Mouse (Mus musculus): ENCODE measurements around the gene Btg1-ps1. TPM values are rescaled to one million over a fixed set of nuclear protein-coding genes. Genes with fewer than 3 reads are reported as not detected.
"Not testable (repeated sequence)": the region's sequence is repeated elsewhere in the genome, so short reads cannot be mapped to it uniquely, and the experiment has no call there.

Btg1-ps1 gene
- polyA plus RNA-seq (2014; fragmentation: Nextera tagmentation; extraction: Ambion mirVana) = not detected in 2 replicates

- H3K27me3 ChIP-seq (ENCODE audit: control insufficient read depth, insufficient read depth, low read length); H3K27ac ChIP-seq (ENCODE audit: low read depth, low read length); H3K4me1 ChIP-seq (ENCODE audit: control insufficient read depth, insufficient read depth, low read length); H3K9me3 ChIP-seq (ENCODE audit: control insufficient read depth, low read length); ATAC-seq (ENCODE audit: insufficient read depth, low FRiP score, low TSS enrichment); DNase-seq (ENCODE audit: low spot score); H3K4me3 ChIP-seq (ENCODE audit: low read depth, low read length); H3K4me2 ChIP-seq (ENCODE audit: low read depth); H3K36me3 ChIP-seq (ENCODE audit: control insufficient read depth, insufficient read depth, low read length); H3K9ac ChIP-seq (ENCODE audit: low read length): not testable (repeated sequence)
These were observed at the start of gene Btg1-ps1 for GRCm38 (mm10) chrX:38018597-38018996. Btg1-ps1 (minus strand) TSS chrX:38018815.

GRCm38 (mm10) chrX:38066175-38066574 is 47.6 kb upstream of the Btg1-ps1 start, which contains the start of gene Rhox10:
Rhox10 (plus strand) TSS chrX:38066475.
- no peaks in the 10 kb centered on the region for H3K4me1 ChIP-seq (ENCODE audit: control insufficient read depth, insufficient read depth, low read length)

GRCm38 (mm10) chrX:38061544-38061943 is 42.9 kb upstream of the Btg1-ps1 start:
- no peak for DNase-seq (ENCODE audit: low spot score)
- no peak for ATAC-seq (ENCODE audit: insufficient read depth, low FRiP score, low TSS enrichment)
- no peaks in the 10 kb centered on the region for H3K9me3 ChIP-seq (ENCODE audit: control insufficient read depth, low read length)
- WGBS = 0% methylated on average over 1 of the region's 1 CpGs
- no peak overlapping the region for H3K4me3 ChIP-seq (ENCODE audit: low read depth, low read length)
- no peak overlapping the region for H3K4me2 ChIP-seq (ENCODE audit: low read depth)
- no peak overlapping the region for H3K27ac ChIP-seq (ENCODE audit: low read depth, low read length)
- no peaks in the 10 kb centered on the region for H3K4me1 ChIP-seq (ENCODE audit: control insufficient read depth, insufficient read depth, low read length)
- no peaks in the 10 kb centered on the region for H3K36me3 ChIP-seq (ENCODE audit: control insufficient read depth, insufficient read depth, low read length)
- no peak overlapping the region for H3K9ac ChIP-seq (ENCODE audit: low read length)
- H3K27me3 ChIP-seq (ENCODE audit: control insufficient read depth, insufficient read depth, low read length) = no peaks in the 10 kb centered on the region

More at GRCm38 (mm10) chrX:38066175-38066574, 47.6 kb upstream of the Btg1-ps1 start, which contains the start of gene Rhox10:
- no peak within 1 kb of the TSS for H3K4me2 ChIP-seq (ENCODE audit: low read depth)
- no peak for ATAC-seq (ENCODE audit: insufficient read depth, low FRiP score, low TSS enrichment)
- H3K36me3 ChIP-seq (ENCODE audit: control insufficient read depth, insufficient read depth, low read length) = no peaks in the 10 kb centered on the region
- no peak within 1 kb of the TSS for H3K4me3 ChIP-seq (ENCODE audit: low read depth, low read length)
- no peak within 1 kb of the TSS for H3K27ac ChIP-seq (ENCODE audit: low read depth, low read length)
- no peaks in the 10 kb centered on the region for H3K9me3 ChIP-seq (ENCODE audit: control insufficient read depth, low read length)
- no peak for DNase-seq (ENCODE audit: low spot score)
- H3K27me3 ChIP-seq (ENCODE audit: control insufficient read depth, insufficient read depth, low read length) = no peaks in the 10 kb centered on the region
- 90% methylated on average over 11 of the region's 11 CpGs for WGBS
- H3K9ac ChIP-seq (ENCODE audit: low read length) = no peak within 1 kb of the TSS

- not testable (repeated sequence) for H3K36me3 ChIP-seq (ENCODE audit: control insufficient read depth, insufficient read depth, low read length); DNase-seq (ENCODE audit: low spot score); ATAC-seq (ENCODE audit: insufficient read depth, low FRiP score, low TSS enrichment); H3K27me3 ChIP-seq (ENCODE audit: control insufficient read depth, insufficient read depth, low read length); H3K9me3 ChIP-seq (ENCODE audit: control insufficient read depth, low read length); H3K4me1 ChIP-seq (ENCODE audit: control insufficient read depth, insufficient read depth, low read length); H3K4me2 ChIP-seq (ENCODE audit: low read depth); H3K4me3 ChIP-seq (ENCODE audit: low read depth, low read length); H3K9ac ChIP-seq (ENCODE audit: low read length); H3K27ac ChIP-seq (ENCODE audit: low read depth, low read length)
These were observed 24.4 kb upstream of the Btg1-ps1 start, which contains the start of gene Btg1-ps2 for GRCm38 (mm10) chrX:38043014-38043413. Btg1-ps2 (minus strand) TSS chrX:38043114.

- WGBS = 93% methylated on average over 5 of the region's 5 CpGs
- Histone ChIP-seq H3K9ac (ENCODE audit: low read length) (no peak overlapping the region), H3K4me2 (ENCODE audit: low read depth) (no peak overlapping the region), H3K36me3 (ENCODE audit: control insufficient read depth, insufficient read depth, low read length) (no peaks in the 10 kb centered on the region), H3K4me1 (ENCODE audit: control insufficient read depth, insufficient read depth, low read length) (no peaks in the 10 kb centered on the region), H3K27me3 (ENCODE audit: control insufficient read depth, insufficient read depth, low read length) (no peaks in the 10 kb centered on the region), H3K4me3 (ENCODE audit: low read depth, low read length) (no peak overlapping the region), H3K9me3 (ENCODE audit: control insufficient read depth, low read length) (no peaks in the 10 kb centered on the region), H3K27ac (ENCODE audit: low read depth, low read length) (no peak overlapping the region)
- DNase-seq (ENCODE audit: low spot score) (no peak), ATAC-seq (ENCODE audit: insufficient read depth, low FRiP score, low TSS enrichment) (no peak)
These were observed 21.1 kb upstream of the Btg1-ps1 start for GRCm38 (mm10) chrX:38039666-38040065.

GRCm38 (mm10) chrX:38033841-38034240 is 15.2 kb upstream of the Btg1-ps1 start:
- H3K27me3 ChIP-seq (ENCODE audit: control insufficient read depth, insufficient read depth, low read length) = no peaks in the 10 kb centered on the region

GRCm38 (mm10) chrX:38008756-38009155 is 9.9 kb downstream of the Btg1-ps1 start:
- Histone ChIP-seq H3K4me3 (ENCODE audit: low read depth, low read length) (no peak overlapping the region), H3K9ac (ENCODE audit: low read length) (no peak overlapping the region), H3K4me1 (ENCODE audit: control insufficient read depth, insufficient read depth, low read length) (no peaks in the 10 kb centered on the region), H3K27ac (ENCODE audit: low read depth, low read length) (no peak overlapping the region), H3K9me3 (ENCODE audit: control insufficient read depth, low read length) (no peaks in the 10 kb centered on the region), H3K36me3 (ENCODE audit: control insufficient read depth, insufficient read depth, low read length) (no peaks in the 10 kb centered on the region), H3K27me3 (ENCODE audit: control insufficient read depth, insufficient read depth, low read length) (no peaks in the 10 kb centered on the region), H3K4me2 (ENCODE audit: low read depth) (no peak overlapping the region)
- DNase-seq (ENCODE audit: low spot score) (no peak), ATAC-seq (ENCODE audit: insufficient read depth, low FRiP score, low TSS enrichment) (no peak)
- WGBS = 88% methylated on average over 2 of the region's 2 CpGs

More at GRCm38 (mm10) chrX:38033841-38034240, 15.2 kb upstream of the Btg1-ps1 start:
- no peaks in the 10 kb centered on the region for H3K9me3 ChIP-seq (ENCODE audit: control insufficient read depth, low read length)
- DNase-seq (ENCODE audit: low spot score) = no peak
- H3K4me2 ChIP-seq (ENCODE audit: low read depth) = no peak overlapping the region
- no peak for ATAC-seq (ENCODE audit: insufficient read depth, low FRiP score, low TSS enrichment)
- no peaks in the 10 kb centered on the region for H3K4me1 ChIP-seq (ENCODE audit: control insufficient read depth, insufficient read depth, low read length)
- H3K4me3 ChIP-seq (ENCODE audit: low read depth, low read length) = no peak overlapping the region
- H3K27ac ChIP-seq (ENCODE audit: low read depth, low read length) = no peak overlapping the region
- WGBS = 53% methylated on average over 2 of the region's 2 CpGs
- H3K36me3 ChIP-seq (ENCODE audit: control insufficient read depth, insufficient read depth, low read length) = no peaks in the 10 kb centered on the region
- no peak overlapping the region for H3K9ac ChIP-seq (ENCODE audit: low read length)

Other genes with a start within 250 kb of the Btg1-ps1 start
- gene Rhox5, start 214.0 kb downstream of the Btg1-ps1 start, polyA plus RNA-seq (2014; fragmentation: Nextera tagmentation; extraction: Ambion mirVana) = 0.42 and 0.76 TPM in 2 replicates
- gene Rhox6, start 191.9 kb downstream of the Btg1-ps1 start, polyA plus RNA-seq (2014; fragmentation: Nextera tagmentation; extraction: Ambion mirVana) = not detected in 2 replicates
- not detected in 2 replicates for gene Rhox7a, start 187.1 kb downstream of the Btg1-ps1 start, polyA plus RNA-seq (2014; fragmentation: Nextera tagmentation; extraction: Ambion mirVana)
- not detected in 2 replicates for gene Rhox8, start 139.9 kb downstream of the Btg1-ps1 start, polyA plus RNA-seq (2014; fragmentation: Nextera tagmentation; extraction: Ambion mirVana)
- not detected in 2 replicates for gene Rhox7b, start 121.6 kb downstream of the Btg1-ps1 start, polyA plus RNA-seq (2014; fragmentation: Nextera tagmentation; extraction: Ambion mirVana)
- not detected in 2 replicates for gene Rhox9, start 117.0 kb downstream of the Btg1-ps1 start, polyA plus RNA-seq (2014; fragmentation: Nextera tagmentation; extraction: Ambion mirVana)
- gene Btg1-ps2, start 24.3 kb upstream of the Btg1-ps1 start, polyA plus RNA-seq (2014; fragmentation: Nextera tagmentation; extraction: Ambion mirVana) = not detected in 2 replicates
- gene Rhox10, start 47.7 kb upstream of the Btg1-ps1 start, polyA plus RNA-seq (2014; fragmentation: Nextera tagmentation; extraction: Ambion mirVana) = not detected in 2 replicates
- gene Rhox11, start 66.3 kb upstream of the Btg1-ps1 start, polyA plus RNA-seq (2014; fragmentation: Nextera tagmentation; extraction: Ambion mirVana) = not detected in 2 replicates
- gene Rhox12, start 92.1 kb upstream of the Btg1-ps1 start, polyA plus RNA-seq (2014; fragmentation: Nextera tagmentation; extraction: Ambion mirVana) = not detected in 2 replicates
- not detected in 2 replicates for gene Rhox13, start 102.4 kb upstream of the Btg1-ps1 start, polyA plus RNA-seq (2014; fragmentation: Nextera tagmentation; extraction: Ambion mirVana)
- 9.3 and 10.0 TPM in 2 replicates for gene Zbtb33, start 171.0 kb upstream of the Btg1-ps1 start, polyA plus RNA-seq (2014; fragmentation: Nextera tagmentation; extraction: Ambion mirVana)
- 28.1 and 28.8 TPM in 2 replicates for gene Tmem255a, start 233.6 kb upstream of the Btg1-ps1 start, polyA plus RNA-seq (2014; fragmentation: Nextera tagmentation; extraction: Ambion mirVana)

All from neural tube, embryonic 11.5 days (tissue).